Mouse (Mus musculus) liver, embryonic 14.5 days (tissue): ENCODE data around the gene Gm11487. TPM values are rescaled to one million over a fixed set of nuclear protein-coding genes. Genes with fewer than 3 reads are reported as not detected.
"Not testable (repeated sequence)": the region's sequence is repeated elsewhere in the genome, so short reads cannot be mapped to it uniquely, and the experiment has no call there.

Source experiments
- ATAC-seq: fragments of 200-750 bp; cut with Nextera tagmentation; 2 replicates; pipeline ENCODE4 v1.8.0; 2017; ENCODE audit warnings: moderate number of reproducible peaks, mild to moderate bottlenecking, moderate library complexity; ENCODE audit not compliant: insufficient read depth
- DNase-seq, 3 experiments: peaks; one replicate each; pipeline ENCODE4 v3.0.0-alpha.2; 2012 to 2013; ENCODE audit warnings: low read depth in 3 of 3, low spot score in 3 of 3
- H3K27ac ChIP-seq: fragments of 300-500 bp; sonication (generic); 2 replicates; pipeline ENCODE4 v1.5.1; 2014; ENCODE audit warnings: moderate library complexity, mild to moderate bottlenecking, control low read depth, inconsistent platforms
- H3K27me3 ChIP-seq: fragments of 300-500 bp; sonication (generic); 2 replicates; pipeline ENCODE4 v1.6.1; 2014; ENCODE audit warnings: mild to moderate bottlenecking, low read length, moderate library complexity; ENCODE audit not compliant: control insufficient read depth, insufficient read depth
- H3K36me3 ChIP-seq: fragments of 300-500 bp; sonication (generic); replicated peaks from 2 replicates; pipeline ENCODE4 v1.6.1; 2014; ENCODE audit warnings: low read depth; ENCODE audit not compliant: control insufficient read depth, insufficient read depth
- H3K4me1 ChIP-seq, 2 experiments: fragments of 200-500 bp in 1 of 2; fragments of 300-500 bp in 1 of 2; sonication (generic) in 1 of 2; replicated peaks; 2 replicates each; pipeline ENCODE4 v1.6.1; 2012 to 2014; ENCODE audit warnings: antibody characterized with exemption in 1 of 2, inconsistent platforms in 1 of 2, low read length in 1 of 2; ENCODE audit not compliant: control insufficient read depth in 2 of 2, insufficient read depth in 2 of 2
- H3K4me2 ChIP-seq: fragments of 300-500 bp; sonication (generic); 2 replicates; pipeline ENCODE4 v1.6.1; 2014; ENCODE audit warnings: low read depth, mild to moderate bottlenecking, control low read depth, moderate library complexity
- H3K4me3 ChIP-seq, 2 experiments: fragments of 200-500 bp in 1 of 2; fragments of 300-500 bp in 1 of 2; sonication (generic) in 1 of 2; 2 replicates each; pipeline ENCODE4 v1.5.1; 2012 to 2014; ENCODE audit warnings: low read depth in 2 of 2, low read length in 2 of 2, mild to moderate bottlenecking in 2 of 2, control low read depth in 1 of 2, inconsistent platforms in 1 of 2, moderate library complexity in 1 of 2; ENCODE audit not compliant: insufficient read depth in 1 of 2
- H3K9ac ChIP-seq: fragments of 300-500 bp; sonication (generic); replicated peaks from 2 replicates; pipeline ENCODE4 v1.6.1; 2014; ENCODE audit warnings: mild to moderate bottlenecking, control low read depth, moderate library complexity
- H3K9me3 ChIP-seq: fragments of 300-500 bp; sonication (generic); 2 replicates; pipeline ENCODE4 v1.6.1; 2016; ENCODE audit warnings: low read length, mixed read lengths; ENCODE audit not compliant: control insufficient read depth
- CTCF ChIP-seq: IDR thresholded peaks from 2 replicates; pipeline ENCODE4 v1.5.1; 2016; ENCODE audit warnings: antibody characterized with exemption, low read depth, control low read depth
- EP300 ChIP-seq: IDR thresholded peaks from 2 replicates; pipeline ENCODE4 v1.6.1; 2016; ENCODE audit warnings: antibody characterized with exemption, low read depth
- WGBS: fragments of 180-500 bp; shearing (Covaris S2); extraction: QIAGEN DNeasy Blood & Tissue Kit; methylation state at CpG from one replicate; pipeline ENCODE4 v1.1.7; 2014; ENCODE audit not compliant: insufficient replicate concordance; 5-methylcytosine and 5-hydroxymethylcytosine counted together
- polyA plus RNA-seq, 2 experiments: library from polyadenylated mRNA; depleted of rRNA in 1 of 2; stranded (reverse) in 1 of 2; unstranded in 1 of 2; fragments of >200 nt; fragmentation: Nextera tagmentation in 1 of 2; extraction: Ambion mirVana in 1 of 2; gene quantifications; 2 replicates each; pipeline versions ENCODE4 v1.2.1 to v1.2.3; 2012 to 2014

Gm11487 gene
- polyA plus RNA-seq (2012; rRNA removed) (not detected in 2 replicates), polyA plus RNA-seq (2014; fragmentation: Nextera tagmentation; extraction: Ambion mirVana) (not detected in 2 replicates)

- H3K4me3 ChIP-seq, ATAC-seq, H3K9me3 ChIP-seq, H3K9ac ChIP-seq, H3K4me1 ChIP-seq, H3K4me2 ChIP-seq, H3K27ac ChIP-seq, H3K27me3 ChIP-seq, H3K36me3 ChIP-seq, DNase-seq: not testable (repeated sequence)
- 75% methylated on average over 4 of the region's 4 CpGs for WGBS
Measured at GRCm38 (mm10) chr4:73404972-73405371, at the start of gene Gm11487. Gene Gm11487, minus strand, starts transcription at chr4:73405072.

DNA sequence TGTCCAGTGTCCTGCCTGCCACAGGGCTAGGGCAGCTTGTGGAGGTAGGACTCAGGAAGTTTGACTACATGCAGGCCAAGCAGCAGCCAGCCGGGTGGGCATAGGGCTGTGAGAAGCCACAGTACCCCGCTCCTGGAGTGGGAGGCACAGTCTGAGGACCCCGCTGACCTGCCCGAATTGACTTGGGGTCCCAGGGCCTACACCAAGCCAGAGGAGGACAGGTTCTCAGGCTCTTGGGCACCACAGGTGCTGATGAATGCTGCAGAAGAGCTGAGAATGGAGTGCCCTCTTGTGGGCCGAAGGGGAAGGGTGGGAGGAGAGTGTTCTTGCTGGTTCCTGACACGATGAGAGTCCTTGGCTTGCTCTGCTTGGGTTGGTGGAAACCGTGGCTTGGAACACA, 39.8 kb upstream of the Gm11487 start:
- Histone ChIP-seq H3K36me3 (no peaks in the 10 kb centered on the region), H3K9me3 (no peaks in the 10 kb centered on the region), H3K9ac (no peak overlapping the region), H3K4me2 (no peak overlapping the region), H3K4me3 (no peak overlapping the region), H3K27ac (no peak overlapping the region), H3K4me1 (no peaks in the 10 kb centered on the region), H3K27me3 (no peaks in the 10 kb centered on the region)
- whole genome bisulfite sequencing, result 44% methylated on average over 7 of the region's 7 CpGs
- TF ChIP-seq EP300 (no peak), CTCF (peak; percentile 38)
- DNase-seq (no peak), ATAC-seq (no peak)

GRCm38 (mm10) chr4:73442568-73442967, 37.7 kb upstream of the Gm11487 start:
- WGBS, result 52% methylated on average over 1 of the region's 1 CpGs
- no peak overlapping the region for H3K9ac ChIP-seq
- H3K4me1 ChIP-seq, result no peaks in the 10 kb centered on the region
- no peaks in the 10 kb centered on the region for H3K27me3 ChIP-seq
- DNase-seq, result no peak
- ATAC-seq, result no peak
- no peaks in the 10 kb centered on the region for H3K9me3 ChIP-seq
- H3K36me3 ChIP-seq, result no peaks in the 10 kb centered on the region
- no peak for TF ChIP-seq EP300
- TF ChIP-seq CTCF, result no peak
- H3K27ac ChIP-seq, result no peak overlapping the region
- no peak overlapping the region for H3K4me3 ChIP-seq
- H3K4me2 ChIP-seq, result no peak overlapping the region

- H3K27ac ChIP-seq, result no peak overlapping the region
- no peaks in the 10 kb centered on the region for H3K9me3 ChIP-seq
- no peak for TF ChIP-seq EP300
- TF ChIP-seq CTCF, result no peak
- no peak for ATAC-seq
- H3K4me2 ChIP-seq, result no peak overlapping the region
- no peaks in the 10 kb centered on the region for H3K4me1 ChIP-seq
- no peak overlapping the region for H3K9ac ChIP-seq
- WGBS, result 55% methylated on average over 3 of the region's 3 CpGs
- no peak overlapping the region for H3K4me3 ChIP-seq
- H3K27me3 ChIP-seq, result no peaks in the 10 kb centered on the region
- DNase-seq, result no peak
- no peaks in the 10 kb centered on the region for H3K36me3 ChIP-seq
Measured at GRCm38 (mm10) chr4:73425903-73426302, 21.0 kb upstream of the Gm11487 start.

- TF ChIP-seq CTCF, result no peak
- no peak for TF ChIP-seq EP300
- 71% methylated on average over 12 of the region's 12 CpGs for WGBS
- no peak for ATAC-seq
- Histone ChIP-seq H3K9ac (no peak overlapping the region), H3K9me3 (no peaks in the 10 kb centered on the region), H3K36me3 (no peaks in the 10 kb centered on the region), H3K4me1 (no peaks in the 10 kb centered on the region), H3K4me2 (no peak overlapping the region), H3K4me3 (no peak overlapping the region), H3K27me3 (no peaks in the 10 kb centered on the region), H3K27ac (no peak overlapping the region)
- DNase-seq, result no peak
Measured at GRCm38 (mm10) chr4:73423049-73423448, 18.2 kb upstream of the Gm11487 start.

GRCm38 (mm10) chr4:73366534-73366933, 38.3 kb downstream of the Gm11487 start:
- ATAC-seq, result no peak
- 47% methylated on average over 3 of the region's 3 CpGs for WGBS

More at GRCm38 (mm10) chr4:73366534-73366933, 38.3 kb downstream of the Gm11487 start:
- no peak overlapping the region for H3K9ac ChIP-seq
- H3K36me3 ChIP-seq, result no peaks in the 10 kb centered on the region
- H3K4me1 ChIP-seq, result no peaks in the 10 kb centered on the region
- H3K27me3 ChIP-seq, result no peaks in the 10 kb centered on the region
- TF ChIP-seq EP300, result no peak
- TF ChIP-seq CTCF, result no peak
- no peaks in the 10 kb centered on the region for H3K9me3 ChIP-seq
- H3K4me3 ChIP-seq, result no peak overlapping the region
- no peak overlapping the region for H3K27ac ChIP-seq
- DNase-seq, result no peak
- no peak overlapping the region for H3K4me2 ChIP-seq

Other genes with a start within 250 kb of the Gm11487 start
- gene Gm11238, start 202.8 kb upstream of the Gm11487 start, polyA plus RNA-seq (2012; rRNA removed), result not detected in 2 replicates
- gene Gm11238, start 202.8 kb upstream of the Gm11487 start, polyA plus RNA-seq (2014; fragmentation: Nextera tagmentation; extraction: Ambion mirVana), result not detected in 2 replicates
- not detected in 2 replicates for gene Gm11237, start 217.9 kb upstream of the Gm11487 start, polyA plus RNA-seq (2012; rRNA removed)
- gene Gm11237, start 217.9 kb upstream of the Gm11487 start, polyA plus RNA-seq (2014; fragmentation: Nextera tagmentation; extraction: Ambion mirVana), result not detected in 2 replicates
- not detected in 2 replicates for gene Gm11236, start 233.0 kb upstream of the Gm11487 start, polyA plus RNA-seq (2012; rRNA removed)
- not detected in 2 replicates for gene Gm11236, start 233.0 kb upstream of the Gm11487 start, polyA plus RNA-seq (2014; fragmentation: Nextera tagmentation; extraction: Ambion mirVana)